Mouse (Mus musculus): ENCODE data around the gene Cyb5r4.
"Not testable (repeated sequence)": the region's sequence is repeated elsewhere in the genome, so short reads cannot be mapped to it uniquely, and the experiment has no call there.

Gene Cyb5r4

DNA sequence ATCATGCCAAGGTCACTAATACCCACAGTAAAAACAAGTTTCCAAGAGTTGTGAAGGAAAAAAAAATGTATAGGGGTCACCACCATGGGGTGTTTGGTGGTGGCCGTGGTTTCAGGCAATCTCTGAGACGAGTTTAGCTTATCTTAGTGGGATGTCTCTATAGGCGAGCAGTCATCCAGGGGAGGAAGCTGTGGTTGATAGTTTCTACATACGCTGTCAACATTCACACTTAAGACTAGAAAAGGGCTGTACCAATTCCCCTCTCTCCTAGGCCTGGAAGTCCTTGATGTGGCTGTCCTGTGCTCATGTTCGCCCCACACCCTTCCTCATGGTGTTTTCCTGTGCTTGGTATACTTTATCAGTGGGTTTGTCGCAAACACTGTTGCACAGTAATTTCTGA is 4.0 kb downstream of the Cyb5r4 start:
- DNase-seq (ENCODE audit: low read depth, low spot score), result no peak

DNA sequence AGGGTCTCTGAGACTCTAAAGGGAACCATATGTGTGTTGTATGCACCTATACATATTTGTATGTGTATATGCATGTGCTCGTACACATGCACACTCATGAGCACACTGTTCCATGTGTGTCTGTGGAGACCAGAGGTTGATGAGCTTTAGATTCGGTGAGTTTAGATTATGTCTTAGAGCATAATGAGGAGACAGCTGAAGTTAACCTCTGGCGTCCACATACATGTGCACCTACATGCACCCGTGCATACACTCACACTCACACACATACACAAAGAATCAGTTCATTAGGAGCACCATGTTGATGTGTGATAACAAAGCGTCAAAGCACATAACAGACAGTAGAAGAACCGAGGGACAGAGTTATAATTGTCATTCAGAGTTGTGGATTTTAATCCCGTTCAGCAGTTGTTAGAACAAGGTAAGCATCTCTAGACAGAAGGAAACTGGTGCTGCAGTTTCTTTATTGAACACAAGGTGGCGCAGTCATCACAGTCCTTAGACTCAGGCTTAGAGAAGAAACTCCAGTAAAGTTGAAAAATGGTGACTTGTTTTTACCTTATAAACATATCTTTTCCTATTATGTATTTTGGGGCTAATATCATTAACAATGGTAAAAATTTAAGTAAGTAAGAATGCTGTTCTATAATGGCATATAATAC is 5.7 kb downstream of the Cyb5r4 start:
- DNase-seq (ENCODE audit: low read depth, low spot score), result peak; percentile 54

DNA sequence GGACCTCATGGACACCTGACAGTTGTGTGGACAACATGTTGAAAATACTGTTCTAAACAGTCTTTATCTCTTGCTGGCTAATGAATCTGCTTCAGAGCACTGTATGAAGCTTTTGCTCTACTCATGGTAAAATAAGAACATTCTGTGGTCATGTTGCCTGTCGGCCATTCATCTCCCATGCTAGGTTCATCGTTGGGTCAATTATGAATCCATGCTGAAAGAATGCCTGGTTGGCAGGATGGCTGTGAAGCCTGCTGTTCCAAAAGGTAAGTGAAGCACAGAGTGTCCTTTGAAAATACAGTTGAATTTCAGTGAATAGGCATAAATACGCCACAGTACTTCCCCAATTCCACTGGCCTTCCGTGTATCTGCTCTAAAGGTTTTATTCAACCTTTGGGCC is 10.4 kb downstream of the Cyb5r4 start:
- no peak for DNase-seq (ENCODE audit: low read depth, low spot score)

DNA sequence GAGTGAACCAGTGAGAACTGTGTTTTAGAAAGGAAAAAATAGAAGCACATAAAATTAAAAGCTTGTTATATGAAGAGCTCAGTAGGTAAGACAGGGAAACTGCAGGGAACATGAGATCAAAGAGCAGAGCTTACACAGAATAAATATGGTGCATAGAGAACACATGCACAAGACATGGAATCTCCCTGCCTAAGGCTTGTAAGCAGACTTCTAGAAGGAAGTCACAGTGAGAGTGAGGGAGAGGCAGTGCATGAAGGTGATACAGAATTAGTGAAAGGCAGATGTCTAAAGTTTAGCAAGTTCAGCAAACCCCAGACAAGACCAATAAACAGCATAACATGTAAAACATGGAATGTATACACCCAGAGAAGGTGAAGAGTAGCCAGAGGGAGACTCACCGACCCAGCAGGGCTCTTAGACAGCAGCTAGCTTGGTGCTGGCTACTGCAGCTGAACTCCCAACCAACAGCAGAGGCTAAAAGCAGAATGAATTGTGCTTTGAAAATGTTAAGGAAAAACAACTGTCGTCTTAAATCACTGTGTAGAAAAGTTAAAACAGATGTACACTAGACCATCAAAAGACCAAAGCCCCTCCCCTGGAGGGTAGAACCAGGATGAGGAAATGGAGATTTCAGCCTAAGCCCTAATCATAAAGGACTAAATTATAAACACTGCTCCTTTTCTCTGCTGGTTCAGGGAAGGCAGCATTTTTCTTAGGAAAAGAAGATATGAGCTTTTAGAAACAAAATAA is 13.2 kb downstream of the Cyb5r4 start:
- no peak for DNase-seq (ENCODE audit: low read depth, low spot score)

DNA sequence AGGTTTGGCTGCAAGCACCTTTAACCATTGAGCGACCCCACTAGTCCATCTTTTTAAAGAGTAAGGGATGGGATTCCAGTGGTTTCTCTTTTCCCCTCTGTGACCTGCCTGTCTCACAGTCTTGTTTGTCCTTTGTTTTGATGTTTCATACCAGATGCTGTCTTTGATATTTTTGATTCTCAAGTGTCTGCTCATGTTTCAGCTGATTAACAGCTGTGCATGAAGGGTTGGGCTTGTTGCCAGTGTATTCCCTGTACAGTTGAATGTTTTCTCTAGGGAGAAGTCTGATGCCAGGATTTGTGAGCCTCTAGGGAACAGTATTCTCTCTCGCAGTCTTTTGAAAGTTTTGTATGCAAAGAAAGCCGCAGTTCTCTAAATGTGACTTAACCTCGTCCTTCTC is 27.6 kb downstream of the Cyb5r4 start:
- no peak for DNase-seq (ENCODE audit: low read depth, low spot score)

DNA sequence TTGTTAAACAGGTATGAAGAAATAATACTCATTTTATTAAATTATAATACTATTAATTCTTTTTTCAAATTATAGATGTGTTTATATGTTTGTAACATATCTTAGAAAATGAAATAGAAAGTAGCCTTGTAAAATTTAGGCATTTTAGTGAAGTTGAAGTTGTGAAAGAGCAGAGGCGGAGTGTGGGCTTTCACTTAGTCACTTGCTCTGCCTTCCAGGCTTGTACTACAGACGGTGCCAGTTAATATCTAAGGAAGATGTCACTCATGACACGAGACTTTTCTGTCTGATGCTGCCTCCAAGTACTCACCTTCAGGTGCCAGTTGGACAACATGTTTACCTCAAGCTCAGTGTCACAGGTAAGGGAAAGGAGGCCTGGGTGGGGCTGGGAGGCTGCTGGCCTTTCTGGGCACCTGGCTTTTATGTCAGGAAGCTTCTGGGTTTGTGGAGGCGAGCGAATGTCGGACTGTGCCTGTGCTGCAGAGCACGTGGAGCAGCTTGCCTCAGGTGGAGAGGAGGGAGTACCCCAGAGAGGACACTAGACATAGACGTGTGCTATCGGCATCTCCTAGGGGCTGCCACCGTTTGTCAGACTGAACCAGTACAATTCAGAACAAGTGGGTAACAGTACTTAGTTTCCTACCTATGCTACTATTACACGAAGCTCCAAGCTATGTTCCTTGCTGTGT is 33.9 kb downstream of the Cyb5r4 start:
- no peak for DNase-seq (ENCODE audit: low read depth, low spot score)

DNA sequence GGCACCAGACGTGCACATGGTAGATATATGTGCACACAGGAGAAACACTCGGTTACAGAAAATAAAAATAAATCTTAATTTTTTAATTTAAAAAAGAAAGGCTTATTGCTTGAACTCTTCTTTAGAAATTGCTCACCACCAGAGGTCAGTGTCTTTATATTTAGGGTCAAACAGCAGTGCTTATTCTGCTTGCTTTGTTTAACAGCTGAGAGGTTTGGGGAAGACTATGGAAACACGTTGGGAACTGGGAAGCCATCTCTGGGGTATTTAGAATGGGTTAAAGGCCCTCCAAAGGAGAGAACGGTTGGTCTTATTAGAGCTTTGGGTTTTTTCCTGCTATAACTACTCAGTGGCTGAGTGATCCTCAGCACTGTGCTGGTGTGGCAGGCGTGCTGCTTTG is 40.5 kb downstream of the Cyb5r4 start:
- DNase-seq (ENCODE audit: low read depth, low spot score), result no peak

- no peak for DNase-seq (ENCODE audit: low read depth, low spot score)
Measured at GRCm38 (mm10) chr9:87068160-87068559, 46.3 kb downstream of the Cyb5r4 start.

- DNase-seq (ENCODE audit: low read depth, low spot score), result not testable (repeated sequence)
Measured at GRCm38 (mm10) chr9:87071566-87071965, 49.8 kb downstream of the Cyb5r4 start.

DNA sequence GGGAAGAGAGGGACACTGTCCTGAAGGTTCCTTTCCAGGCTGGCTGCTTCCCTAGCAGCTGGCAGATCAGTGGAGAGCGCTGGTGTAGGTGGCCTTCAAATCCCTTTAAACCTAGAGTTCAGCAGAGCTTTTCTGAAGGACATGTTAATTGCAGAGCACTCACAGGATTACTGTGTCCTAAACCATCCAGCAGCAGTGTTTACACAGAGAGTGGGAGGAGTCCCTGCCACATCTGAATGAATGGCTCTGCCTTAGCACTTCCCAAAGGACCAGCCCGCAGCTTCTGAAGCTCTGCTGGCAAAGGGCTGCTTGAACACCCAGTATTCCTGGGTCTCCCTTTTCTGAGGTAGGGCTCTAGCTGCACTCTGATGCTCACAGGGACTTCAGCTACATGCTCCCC is 56.1 kb downstream of the Cyb5r4 start:
- no peak for DNase-seq (ENCODE audit: low read depth, low spot score)

GRCm38 (mm10) chr9:87079511-87079910 is 57.7 kb downstream of the Cyb5r4 start:
- no peak for DNase-seq (ENCODE audit: low read depth, low spot score)

DNA sequence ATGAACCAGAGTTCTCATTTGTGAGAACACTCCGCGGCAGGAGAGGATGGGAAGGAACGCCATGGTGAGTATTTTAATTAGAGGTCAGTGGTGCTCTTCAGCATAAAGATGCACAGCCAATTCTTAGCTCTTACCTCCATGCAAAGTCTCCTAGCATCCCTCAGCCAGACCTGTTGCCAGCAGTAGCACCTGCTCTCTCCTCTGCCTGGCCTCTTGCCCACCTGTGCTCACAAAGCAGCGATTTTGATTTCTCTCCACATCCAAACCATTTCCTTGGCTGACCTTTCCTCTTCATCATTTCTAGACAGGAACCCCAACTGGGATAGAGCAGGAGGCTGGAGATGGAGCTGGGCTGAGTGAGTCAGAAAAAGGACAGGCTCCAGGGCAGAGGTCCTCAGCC is 65.2 kb downstream of the Cyb5r4 start:
- no peak for DNase-seq (ENCODE audit: low read depth, low spot score)

DNA sequence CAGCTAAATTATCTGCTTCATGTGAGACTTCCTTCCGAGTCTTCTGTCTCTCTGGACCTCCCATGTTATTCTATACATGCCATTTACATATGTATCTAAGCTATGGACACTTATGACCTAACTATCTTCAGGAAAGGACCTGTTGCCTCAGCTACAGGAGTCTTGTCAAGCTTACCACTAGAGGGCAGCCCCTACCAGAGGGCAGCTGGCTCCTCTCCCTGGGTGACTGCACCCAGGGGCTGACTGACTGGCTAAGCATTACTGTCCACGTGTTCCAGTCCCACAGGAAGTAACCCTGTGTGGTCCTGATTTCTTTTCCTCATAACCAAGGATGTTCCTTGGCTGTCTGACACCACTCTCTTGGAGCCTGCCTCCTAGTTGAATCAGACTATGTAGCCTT is 76.2 kb downstream of the Cyb5r4 start:
- DNase-seq (ENCODE audit: low read depth, low spot score), result no peak

DNA sequence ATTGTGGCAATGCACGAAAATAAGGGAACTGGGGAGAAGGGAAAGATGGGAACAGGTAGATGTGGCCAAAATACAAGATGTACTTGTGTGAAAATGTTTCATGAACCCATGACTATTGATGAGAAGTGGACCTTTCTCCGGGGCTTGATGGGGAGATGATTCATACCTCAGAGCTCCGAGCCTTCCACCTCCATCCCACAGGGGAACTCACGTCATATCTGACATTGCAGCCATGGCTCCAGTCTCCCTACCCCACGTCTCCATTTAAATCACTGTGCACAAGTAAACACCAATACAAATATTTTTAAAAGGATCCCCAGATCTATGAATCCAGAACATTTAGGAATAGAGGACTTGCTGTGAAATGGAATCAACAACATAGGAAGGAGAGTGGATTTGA is 93.2 kb downstream of the Cyb5r4 start:
- no peak for DNase-seq (ENCODE audit: low read depth, low spot score)

- DNase-seq (ENCODE audit: low read depth, low spot score), result no peak
Measured at GRCm38 (mm10) chr9:87115456-87115931, 93.7 kb downstream of the Cyb5r4 start.

DNA sequence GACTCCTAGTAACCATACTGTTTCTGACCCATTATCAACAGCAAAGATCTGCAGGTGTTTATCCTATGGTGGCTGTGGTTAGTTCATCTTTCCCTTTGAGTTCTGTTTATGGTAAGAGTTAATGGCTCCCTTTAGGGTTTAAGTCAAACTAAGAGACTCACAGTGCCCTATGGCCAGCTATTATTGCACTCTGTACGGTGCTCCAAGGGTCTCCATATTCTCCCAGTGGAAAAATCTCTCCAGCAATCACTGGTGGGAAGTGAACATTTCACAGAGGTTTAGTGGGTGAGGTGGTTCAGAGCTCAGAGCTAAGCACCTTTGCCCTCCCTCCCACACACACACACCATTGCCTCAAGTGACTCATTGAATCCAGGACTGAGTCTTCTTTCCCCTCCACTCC is 94.2 kb downstream of the Cyb5r4 start:
- DNase-seq (ENCODE audit: low read depth, low spot score), result no peak

DNA sequence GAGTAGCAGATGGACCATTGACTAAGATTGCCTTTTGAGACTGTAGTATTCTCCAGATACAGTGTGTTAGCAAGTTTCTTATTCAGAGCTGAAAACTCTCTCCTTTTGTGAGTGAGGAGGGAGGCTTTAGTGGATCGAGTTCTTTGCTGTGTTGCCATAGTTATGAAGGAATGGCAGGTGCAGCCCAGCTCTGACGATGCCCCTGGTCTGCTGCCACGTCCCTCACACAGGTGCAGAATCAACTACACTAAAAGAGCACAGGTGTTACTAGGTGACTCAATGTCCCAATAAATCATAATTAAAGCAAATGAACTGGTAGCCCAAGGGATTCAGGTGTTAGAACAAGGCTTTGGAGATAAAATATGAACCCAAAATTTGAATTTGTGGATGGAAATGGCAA is 97.2 kb downstream of the Cyb5r4 start:
- DNase-seq (ENCODE audit: low read depth, low spot score), result no peak

DNA sequence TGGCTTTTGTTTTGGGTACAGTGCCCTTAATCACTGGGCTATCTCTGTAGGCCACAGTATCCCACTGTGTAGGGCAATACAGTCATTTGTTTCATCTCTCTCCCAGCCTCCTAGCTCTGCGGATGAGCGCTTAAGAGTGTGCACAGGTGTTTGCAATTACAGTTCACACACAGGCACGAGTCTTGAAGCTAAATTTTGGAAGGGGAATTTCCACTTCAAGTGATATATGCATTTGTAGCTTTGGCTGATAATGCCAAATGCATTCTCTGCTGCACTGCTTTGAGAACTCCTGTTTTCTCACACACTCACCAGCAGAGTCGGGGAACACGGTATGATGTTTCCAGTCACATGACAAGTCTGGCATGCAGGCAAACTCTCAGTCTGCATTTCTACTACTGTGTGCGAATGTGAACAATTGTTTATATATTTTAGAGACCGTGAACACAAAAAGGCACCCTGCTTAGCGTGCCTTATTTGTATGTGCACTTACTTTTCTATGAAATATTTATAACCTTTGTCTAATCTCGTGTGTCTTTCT is 100.2 kb downstream of the Cyb5r4 start:
- no peak for DNase-seq (ENCODE audit: low read depth, low spot score)

DNA sequence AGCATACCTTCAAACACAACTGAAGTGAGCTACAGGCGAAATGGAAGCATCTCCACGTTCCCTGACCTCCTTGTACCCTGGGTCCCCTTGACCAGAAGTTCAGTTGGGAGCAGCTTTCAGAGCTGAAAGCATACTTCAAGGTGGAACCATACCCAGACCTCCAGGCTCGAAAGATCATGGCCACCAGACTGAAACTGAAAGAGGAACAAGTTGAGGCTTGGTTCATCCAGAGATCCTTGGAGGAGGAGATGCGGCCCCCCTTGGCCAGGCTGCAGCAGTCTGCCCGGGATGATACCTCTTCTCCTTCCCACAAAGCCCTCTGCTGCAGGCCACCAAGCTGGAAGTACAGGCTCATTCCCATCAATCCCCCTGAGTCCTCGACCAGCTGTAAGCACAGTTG is 105.2 kb downstream of the Cyb5r4 start:
- not testable (repeated sequence) for DNase-seq (ENCODE audit: low read depth, low spot score)
